Mouse (Mus musculus) adrenal gland, postnatal 25 days (tissue): ENCODE results near the gene Tap1. TPM values are rescaled to one million over a fixed set of nuclear protein-coding genes. Genes with fewer than 3 reads are reported as not detected.
"Not testable (repeated sequence)": the region's sequence is repeated elsewhere in the genome, so short reads cannot be mapped to it uniquely, and the experiment has no call there.

Experiments used
- DNase-seq: peaks from one replicate; pipeline ENCODE4 v3.0.0; 2021; ENCODE audit warnings: mixed read lengths
- long read RNA-seq: library from polyadenylated mRNA; stranded (forward); transcript quantifications from one replicate; pipeline ENCODE4 v2.0.0, GENCODE M21; 2021
- total RNA-seq: library from RNA; stranded (reverse); gene quantifications from 2 replicates; pipeline ENCODE4 v1.2.3, GENCODE M21; 2021

Tap1 gene
- 14.4 and 20.9 TPM in 2 replicates for total RNA-seq
- long read RNA-seq, transcript Tap1-206 (11 exons, 2,953 nt), result major isoform, 43 of 53 reads
- long read RNA-seq, partial matches to known transcripts, result 7 of 53 reads
- long read RNA-seq, other reads (novel, unspliced or antisense), result 3 of 53 reads

DNA sequence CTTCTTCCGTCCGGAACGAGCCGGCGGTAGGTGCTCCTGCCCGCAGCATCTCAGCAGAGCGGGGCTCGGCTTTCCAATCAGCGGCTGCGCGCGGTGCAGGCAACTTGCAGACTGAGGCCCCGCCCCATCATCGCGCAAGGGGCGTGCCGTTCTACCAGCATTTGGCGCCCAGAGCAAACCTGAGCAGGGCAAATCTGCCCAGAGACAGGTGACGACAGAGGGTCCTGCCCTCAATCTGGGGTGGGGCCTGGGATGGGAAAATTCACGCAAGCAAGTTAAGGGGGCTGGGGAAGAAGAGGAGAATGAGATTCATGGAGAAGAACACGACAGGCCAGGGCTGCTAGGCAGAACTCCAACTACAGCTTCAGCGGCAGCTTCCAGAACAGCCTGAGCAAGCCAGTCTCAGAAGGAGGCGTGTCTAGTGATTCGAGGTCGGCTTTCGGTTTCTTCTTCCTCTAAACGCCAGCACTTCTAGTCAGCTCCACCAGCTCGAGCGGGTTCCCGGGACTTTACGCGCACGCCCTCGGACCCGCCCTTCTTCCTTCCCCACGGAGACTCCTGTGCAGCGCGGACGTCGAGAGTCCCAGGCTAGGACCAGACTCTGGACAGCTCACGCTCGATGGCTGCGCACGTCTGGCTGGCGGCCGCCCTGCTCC lies at the start of gene Tap1, which contains the start of gene Psmb9:
Tap1 (plus strand) TSS at position 293 of the 656 bp plus-strand sequence.
Psmb9 (minus strand) TSS at position 504 of the 656 bp plus-strand sequence.
- peak; percentile 100 for DNase-seq

DNA sequence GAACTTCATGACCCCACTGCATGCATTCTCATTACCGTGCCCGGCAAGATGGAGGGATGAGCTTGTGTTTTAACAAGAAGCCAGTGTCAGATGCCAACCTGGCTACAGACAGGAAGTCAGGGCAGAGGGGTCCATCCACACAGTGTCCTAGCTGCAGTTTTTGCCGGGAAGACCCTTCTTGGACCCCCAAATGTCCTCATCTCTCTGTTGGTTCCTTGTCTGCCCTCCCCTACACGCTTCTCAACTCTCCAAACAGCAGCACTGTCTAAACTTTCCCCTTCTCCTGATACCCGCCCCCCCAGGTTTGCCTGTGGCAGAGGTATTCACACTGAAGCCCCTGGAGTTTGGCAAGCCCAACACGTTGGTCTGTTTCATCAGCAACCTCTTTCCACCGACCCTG lies 49.8 kb upstream of the Tap1 start:
- DNase-seq, result no peak

DNA sequence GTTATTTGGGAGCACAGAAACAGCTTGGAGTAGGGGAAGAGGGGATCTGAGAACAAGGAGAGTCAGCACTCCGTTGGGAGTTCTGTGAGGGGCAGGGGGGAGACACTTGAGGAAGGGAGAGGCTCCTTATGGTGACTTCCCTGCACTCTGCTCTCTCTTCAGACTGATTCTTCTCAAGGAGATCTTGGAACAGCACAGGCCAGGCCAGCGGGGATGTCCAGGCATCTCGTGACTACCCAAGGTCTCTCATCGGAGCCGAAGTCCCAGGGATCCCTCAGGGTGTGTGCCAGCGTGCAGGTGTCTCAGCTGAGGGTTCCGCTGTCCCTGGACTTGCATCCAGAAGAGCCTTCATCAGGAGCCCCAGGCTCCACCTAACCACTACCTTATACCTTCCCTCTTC lies 48.7 kb upstream of the Tap1 start:
- DNase-seq, result no peak

DNA sequence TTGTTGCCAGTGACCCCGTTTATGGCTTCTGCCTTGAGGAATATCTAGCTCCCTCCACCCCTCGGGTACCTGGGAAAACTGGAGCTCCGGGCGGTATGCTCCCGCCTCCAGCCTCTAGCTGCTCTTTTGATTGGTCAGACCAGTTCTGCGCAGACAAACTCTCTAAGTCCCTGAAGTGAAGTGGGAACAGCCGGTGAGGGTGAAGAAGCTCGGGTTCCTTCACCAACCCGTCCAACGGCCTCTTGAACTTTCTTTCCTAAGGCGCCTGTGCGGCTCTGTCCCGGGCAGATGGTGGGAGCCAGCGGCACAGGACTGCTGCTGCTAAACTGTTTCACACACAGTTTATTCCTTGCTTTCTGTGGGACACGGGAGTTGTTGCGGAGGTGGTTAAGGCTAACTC lies 47.9 kb upstream of the Tap1 start:
- no peak for DNase-seq

DNA sequence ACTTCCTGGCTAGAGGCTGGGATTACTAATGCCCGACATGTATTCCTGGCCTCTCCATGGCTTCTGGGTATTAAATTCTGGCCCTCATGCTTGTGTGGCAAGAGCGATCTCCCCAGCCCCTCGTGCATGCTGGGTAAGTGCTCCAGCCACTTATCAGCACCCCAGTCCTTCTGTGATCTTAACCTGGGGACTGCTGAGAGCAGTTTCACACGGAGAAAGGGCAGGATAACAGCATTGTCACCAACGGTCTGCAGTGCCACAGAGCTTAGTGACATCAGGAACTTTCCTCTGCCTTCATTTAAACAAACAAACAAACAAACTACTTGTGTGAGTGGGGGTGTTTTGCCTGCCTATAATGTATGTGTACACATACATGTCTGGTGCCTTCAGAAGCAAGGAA lies 47.1 kb upstream of the Tap1 start:
- no peak for DNase-seq

GRCm38 (mm10) chr17:34141448-34141847 lies 45.9 kb upstream of the Tap1 start:
- DNase-seq, result no peak

DNA sequence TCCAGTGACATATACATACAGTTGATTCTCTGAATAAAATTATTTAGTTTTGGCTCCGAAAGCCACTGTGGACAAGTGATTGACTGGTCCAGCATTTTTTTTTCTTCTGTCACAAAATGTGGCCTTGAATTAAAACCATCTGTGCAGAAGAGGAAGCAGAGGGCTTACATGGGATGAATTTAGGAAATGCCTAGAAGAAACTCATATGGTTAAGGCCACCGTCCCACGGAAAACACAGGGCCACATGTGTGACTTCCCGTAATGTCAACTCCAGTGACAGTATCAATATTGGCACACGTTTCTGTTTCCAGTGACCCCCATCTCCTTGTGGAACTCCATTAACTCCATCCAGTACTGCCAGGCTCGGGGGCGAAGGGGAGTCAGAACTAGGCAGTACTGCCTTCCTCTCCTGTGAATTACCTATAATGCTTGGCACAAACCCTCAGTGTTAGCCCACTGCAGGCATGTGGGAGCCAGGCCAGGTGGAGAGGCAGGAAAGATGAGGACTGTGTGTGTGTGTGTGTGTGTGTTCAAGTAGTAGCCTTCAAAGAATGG lies 44.8 kb upstream of the Tap1 start:
- no peak for DNase-seq

DNA sequence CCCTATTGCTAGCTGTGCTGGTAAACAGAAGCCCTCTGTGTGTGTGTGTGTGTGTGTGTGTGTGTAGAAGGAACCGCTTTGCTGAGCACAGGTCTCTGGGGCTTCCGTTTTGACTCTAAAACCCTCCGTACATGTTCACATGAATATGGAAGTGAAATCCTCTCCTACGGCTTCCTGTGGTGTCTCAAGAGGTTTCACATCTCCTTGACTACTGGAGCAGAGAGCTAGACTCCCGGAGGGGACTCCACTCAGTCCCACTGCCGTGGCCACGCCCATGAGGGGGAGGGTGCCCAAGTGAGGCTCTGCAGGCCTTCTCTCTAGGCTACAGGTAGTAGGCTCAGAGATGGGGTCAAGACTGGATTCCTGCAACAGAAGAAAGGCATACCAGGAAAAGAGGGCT lies 44.3 kb upstream of the Tap1 start, which contains the start of gene H2-DMb2:
H2-DMb2 (plus strand) TSS at position 275 of the 400 bp plus-strand sequence.
- DNase-seq, result no peak

DNA sequence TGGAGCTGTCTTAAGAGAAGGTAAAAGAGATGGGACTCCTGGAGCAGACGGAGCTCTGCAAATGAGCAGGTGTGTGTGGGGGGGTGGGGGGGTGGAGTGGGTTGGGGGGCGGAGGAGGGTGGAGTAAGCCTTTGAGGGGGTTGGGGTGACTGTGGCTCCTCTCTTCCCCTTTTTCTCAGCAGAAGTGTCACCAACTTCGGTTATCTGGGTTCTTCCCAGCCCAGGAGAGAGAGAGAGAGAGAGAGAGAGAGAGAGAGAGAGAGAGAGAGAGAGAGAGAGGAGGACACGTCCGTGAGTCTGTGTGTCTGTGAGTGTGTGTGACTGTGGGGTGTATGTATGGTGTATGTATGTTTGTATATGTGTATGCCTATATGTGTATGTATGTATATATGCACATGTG lies 43.9 kb upstream of the Tap1 start:
- DNase-seq, result no peak

DNA sequence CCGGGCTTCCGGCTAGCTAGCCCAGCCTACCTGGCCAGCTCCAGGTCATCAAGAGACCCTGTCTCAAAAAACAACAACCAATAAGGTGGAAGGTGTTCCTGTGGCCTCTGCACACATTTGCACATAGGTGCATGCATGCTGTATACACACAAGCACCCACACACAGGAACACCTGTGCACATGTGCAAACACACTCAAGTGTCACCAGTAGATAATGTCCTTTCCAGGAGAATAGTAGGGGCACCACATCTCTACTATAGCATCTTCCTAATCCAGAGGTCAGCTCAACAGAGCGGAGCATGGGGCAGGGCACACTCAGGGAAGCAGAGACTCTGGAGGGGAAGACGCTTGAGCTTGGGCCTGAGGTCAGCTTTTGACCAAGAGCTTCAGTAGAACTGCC lies 43.1 kb upstream of the Tap1 start:
- not testable (repeated sequence) for DNase-seq

- DNase-seq, result no peak
Observed at GRCm38 (mm10) chr17:34144960-34145371, 42.4 kb upstream of the Tap1 start.

- DNase-seq, result no peak
Observed at GRCm38 (mm10) chr17:34152923-34153322, 34.4 kb upstream of the Tap1 start, which contains the start of gene H2-DMb1. TSS of gene H2-DMb1 (plus strand) at chr17:34153072.

- no peak for DNase-seq
Observed at GRCm38 (mm10) chr17:34155534-34155933, 31.8 kb upstream of the Tap1 start.

DNA sequence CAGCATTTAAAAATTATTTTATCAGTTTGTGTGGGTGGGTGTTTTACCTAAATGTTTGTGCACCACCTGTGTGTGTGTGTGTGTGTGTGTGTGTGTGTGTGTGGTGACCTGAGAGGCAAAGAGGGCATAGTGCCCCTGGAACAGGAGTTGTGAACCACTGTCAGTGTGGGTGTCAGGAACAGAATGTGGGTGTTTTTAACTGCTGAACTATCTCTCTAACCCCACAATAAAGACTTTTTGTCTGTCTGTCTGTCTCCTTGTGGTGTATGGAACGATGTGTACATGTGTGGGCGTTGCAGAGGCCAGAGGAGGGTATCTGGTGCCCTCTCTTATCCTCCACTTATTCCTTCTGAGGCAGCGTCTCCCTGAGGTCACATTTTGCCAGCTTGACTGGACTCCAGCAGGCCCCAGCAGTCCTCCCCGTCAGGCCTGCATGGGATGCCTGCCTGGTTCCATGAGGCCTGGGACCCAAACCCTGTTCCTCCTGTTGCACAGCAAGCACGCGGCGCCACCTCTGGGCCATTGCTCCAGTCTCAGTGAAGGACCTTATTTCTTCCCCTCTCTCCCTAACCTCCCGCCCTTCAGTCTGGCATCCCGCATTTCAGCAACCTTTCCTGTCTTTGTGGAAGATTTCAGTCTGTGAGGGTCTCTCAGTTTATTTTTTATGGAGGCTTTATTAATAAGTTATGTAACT lies 23.0 kb upstream of the Tap1 start:
- no peak for DNase-seq

- no peak for DNase-seq
Observed at GRCm38 (mm10) chr17:34165033-34165730, 22.2 kb upstream of the Tap1 start.

DNA sequence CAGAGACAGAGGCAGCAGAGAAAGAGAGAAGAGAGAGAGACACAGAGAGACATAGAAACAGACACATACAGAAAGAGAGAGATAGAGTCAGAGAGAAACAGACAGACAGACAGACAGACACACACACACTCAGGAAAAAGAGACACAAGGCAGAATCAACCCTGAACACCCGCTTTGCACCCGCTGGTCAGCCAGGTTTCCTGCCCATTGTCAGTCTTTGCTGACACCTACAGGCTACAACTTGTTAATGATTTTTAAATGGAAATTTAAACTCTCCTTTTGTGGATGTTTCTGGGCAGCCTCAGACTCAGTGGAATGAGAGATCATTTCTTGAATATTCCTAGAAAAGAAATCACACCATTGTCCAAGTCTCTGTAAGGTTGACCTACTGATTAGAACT lies 18.1 kb upstream of the Tap1 start:
- peak; percentile 30 for DNase-seq

GRCm38 (mm10) chr17:34170487-34170876 lies 16.9 kb upstream of the Tap1 start:
- no peak for DNase-seq

GRCm38 (mm10) chr17:34170877-34171498 lies 16.4 kb upstream of the Tap1 start:
- DNase-seq, result peak; percentile 78

DNA sequence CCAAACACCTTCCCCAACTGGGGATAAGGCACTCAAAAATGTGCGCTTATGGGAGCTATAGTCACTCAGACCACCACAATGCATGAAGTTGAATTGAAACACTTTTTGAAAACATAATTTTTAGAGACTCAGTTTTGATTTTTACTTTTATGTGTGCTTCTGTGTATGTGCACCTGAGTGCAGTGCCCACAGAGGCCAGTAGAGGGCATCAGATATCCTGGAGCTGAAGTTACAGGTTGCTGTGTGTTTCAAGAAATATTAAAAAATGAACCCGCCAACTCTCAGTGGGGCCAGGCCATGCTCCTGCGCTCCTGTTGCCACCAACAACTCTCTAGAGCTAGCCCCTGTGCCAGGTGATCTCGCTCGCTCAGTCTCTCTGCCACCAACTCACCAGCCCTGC lies 14.8 kb upstream of the Tap1 start:
- DNase-seq, result no peak

DNA sequence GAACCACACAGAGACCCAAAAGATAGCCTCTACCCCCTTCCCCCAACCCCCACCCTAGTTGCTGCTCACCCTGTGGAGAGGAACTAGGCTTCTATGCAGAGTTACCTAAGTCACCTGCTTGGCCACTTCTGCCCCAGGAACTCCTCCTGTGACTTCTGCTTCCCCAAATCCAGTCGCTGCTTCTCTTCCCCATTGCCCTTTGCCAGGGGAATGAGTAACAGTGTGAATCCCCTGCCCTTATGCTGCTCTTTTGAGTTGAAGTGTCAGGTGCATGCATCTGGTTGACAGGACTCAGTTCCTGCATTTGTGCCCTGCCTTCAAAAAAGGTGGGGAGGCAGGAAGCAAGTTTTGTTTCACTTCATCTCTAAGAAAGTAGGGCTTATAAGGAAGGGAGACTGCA lies 13.3 kb upstream of the Tap1 start:
- DNase-seq, result no peak

- DNase-seq, result no peak
Observed at GRCm38 (mm10) chr17:34177179-34177578, 10.2 kb upstream of the Tap1 start.

DNA sequence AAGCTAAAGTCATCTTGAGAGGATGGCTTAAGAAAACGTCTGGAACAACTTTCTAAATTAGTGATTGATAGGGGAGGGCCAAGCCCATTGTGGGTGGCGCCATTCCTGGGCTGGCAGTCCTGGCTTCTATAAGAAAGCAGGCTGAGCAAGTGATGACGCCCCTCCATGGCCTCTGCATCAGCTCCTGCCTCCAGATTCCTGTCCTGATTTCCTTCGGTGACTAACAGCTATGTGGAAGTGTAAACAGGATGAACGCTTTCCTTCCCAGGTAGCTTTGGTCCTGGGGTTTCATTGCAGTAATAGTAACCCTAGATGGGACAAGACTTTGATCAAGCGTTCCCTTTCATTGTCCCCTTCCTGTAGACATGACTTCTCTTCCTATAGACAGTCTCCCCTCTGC lies 8.3 kb upstream of the Tap1 start:
- DNase-seq, result no peak
